Mouse (Mus musculus): ENCODE results near the gene Lhx9. TPM values are rescaled to one million over a fixed set of nuclear protein-coding genes. Genes with fewer than 3 reads are reported as not detected.

Lhx9 gene
- total and polyA plus RNA-seq, 3 experiments = 0.19 to 0.77 TPM; not detected in 1

GRCm38 (mm10) chr1:138850161-138850539 is 1.8 kb upstream of the Lhx9 start:
- H3K4me1 ChIP-seq (ENCODE audit: control insufficient read depth in 1 of 2, insufficient read depth in 2 of 2, low read length in 2 of 2) = 0 out of 4 replicates have a peak, but pooled peaks cover 0 to 1% of the 10 kb centered on the region in 2 experiments
- no peaks in the 10 kb centered on the region for H3K79me2 ChIP-seq (ENCODE audit: control insufficient read depth, insufficient read depth, low read length, poor library complexity)
- TF ChIP-seq ZKSCAN1 (IDR thresholded peaks at IDR 0.05; ENCODE audit: low read depth, low read length) (no peak), CHD1 (IDR thresholded peaks at IDR 0.05; ENCODE audit: low read depth, low read length) (no peak), POLR2AphosphoS2 (IDR thresholded peaks at IDR 0.05; ENCODE audit: low read length) (no peak), TBP (IDR thresholded peaks at IDR 0.05; ENCODE audit: low read depth, low read length) (peak; percentile 65)
- no peak for DNase-seq (ENCODE audit: low read depth, low spot score)
- H3K27ac ChIP-seq (ENCODE audit: control insufficient read depth, low read depth, low read length) = no peak overlapping the region
- H3K4me3 ChIP-seq (ENCODE audit: control insufficient read depth in 1 of 2, insufficient read depth in 1 of 2, low read depth in 2 of 2, low read length in 2 of 2) = no peak overlapping the region
- H3K9ac ChIP-seq (ENCODE audit: control insufficient read depth, low read depth, low read length, poor library complexity, severe bottlenecking) = no peak overlapping the region
- H3K36me3 ChIP-seq (ENCODE audit: control insufficient read depth in 1 of 2, insufficient read depth in 2 of 2, low read length in 2 of 2) = no peaks in the 10 kb centered on the region
- no peaks in the 10 kb centered on the region for H3K27me3 ChIP-seq (ENCODE audit: control insufficient read depth in 1 of 2, insufficient read depth in 2 of 2, low read length in 2 of 2)
- H3K9me3 ChIP-seq (replicated peaks; ENCODE audit: insufficient read depth, low read length) = no peaks in the 10 kb centered on the region

GRCm38 (mm10) chr1:138849531-138850160 is 1.3 kb upstream of the Lhx9 start:
- no peaks in the 10 kb centered on the region for H3K36me3 ChIP-seq (ENCODE audit: control insufficient read depth in 1 of 2, insufficient read depth in 2 of 2, low read length in 2 of 2)
- H3K4me1 ChIP-seq (ENCODE audit: control insufficient read depth in 1 of 2, insufficient read depth in 2 of 2, low read length in 2 of 2) = no peaks in the 10 kb centered on the region
- H3K9me3 ChIP-seq (replicated peaks; ENCODE audit: insufficient read depth, low read length) = no peaks in the 10 kb centered on the region
- no peak overlapping the region for H3K27ac ChIP-seq (ENCODE audit: control insufficient read depth, low read depth, low read length)
- TF ChIP-seq POLR2AphosphoS5 (IDR thresholded peaks at IDR 0.05; ENCODE audit: borderline replicate concordance, low read depth, low read length) (no peak), GATA1 (IDR thresholded peaks at IDR 0.05; ENCODE audit: low read depth, low read length) (no peak), MYB (IDR thresholded peaks at IDR 0.05; ENCODE audit: low read depth, low read length) (no peak), ZNF384 (IDR thresholded peaks at IDR 0.05; ENCODE audit: low read depth, low read length) (peak; percentile 71), CTCF (IDR thresholded peaks at IDR 0.05 in 2 of 3, conservative IDR thresholded peaks at IDR 0.05 in 1 of 3; ENCODE audit: control insufficient read depth in 1 of 3, insufficient read depth in 1 of 3, low read depth in 2 of 3, low read length in 3 of 3, poor library complexity in 1 of 3, severe bottlenecking in 1 of 3) (no peak)
- H3K79me2 ChIP-seq (ENCODE audit: control insufficient read depth, insufficient read depth, low read length, poor library complexity) = no peaks in the 10 kb centered on the region
- H3K9ac ChIP-seq (ENCODE audit: control insufficient read depth, low read depth, low read length, poor library complexity, severe bottlenecking) = no peak overlapping the region
- no peak for DNase-seq (ENCODE audit: low read depth, low spot score)
- H3K27me3 ChIP-seq (ENCODE audit: control insufficient read depth in 1 of 2, insufficient read depth in 2 of 2, low read length in 2 of 2) = no peaks in the 10 kb centered on the region
- H3K4me3 ChIP-seq (ENCODE audit: control insufficient read depth in 1 of 2, insufficient read depth in 1 of 2, low read depth in 2 of 2, low read length in 2 of 2) = no peak overlapping the region

DNA sequence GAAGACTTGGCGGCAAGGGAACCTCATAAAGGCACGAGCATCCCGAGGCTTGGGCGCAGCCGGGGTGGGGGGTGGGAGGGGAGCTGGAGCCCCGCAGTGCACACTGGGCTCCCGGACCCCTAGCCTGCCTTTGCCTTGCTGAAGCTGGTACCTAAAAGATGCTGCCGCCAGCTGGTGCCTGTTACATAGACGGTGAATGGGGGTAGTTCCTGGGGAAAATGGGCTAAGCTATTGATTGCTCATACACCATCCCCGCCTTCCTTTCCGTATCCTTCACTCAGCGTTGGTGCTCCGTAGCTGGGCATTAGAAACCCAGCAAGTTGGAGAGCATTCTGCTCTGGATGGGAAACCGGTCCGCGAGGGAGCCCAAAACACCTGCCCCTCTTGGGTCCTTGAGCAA is 351 bp downstream of the Lhx9 start:
- Histone ChIP-seq H3K9ac (ENCODE audit: control insufficient read depth, low read depth, low read length, poor library complexity, severe bottlenecking) (no peak overlapping the region), H3K27me3 (ENCODE audit: control insufficient read depth in 1 of 2, insufficient read depth in 2 of 2, low read length in 2 of 2) (no peaks in the 10 kb centered on the region), H3K9me3 (replicated peaks; ENCODE audit: insufficient read depth, low read length) (no peaks in the 10 kb centered on the region), H3K4me3 (ENCODE audit: control insufficient read depth in 1 of 2, insufficient read depth in 1 of 2, low read depth in 2 of 2, low read length in 2 of 2) (no peak overlapping the region), H3K27ac (ENCODE audit: control insufficient read depth, low read depth, low read length) (no peak overlapping the region), H3K36me3 (ENCODE audit: control insufficient read depth in 1 of 2, insufficient read depth in 2 of 2, low read length in 2 of 2) (peaks cover 0 to 2% of the 10 kb centered on the region in 2 experiments; a peak in 1 of 4 replicates), H3K4me1 (ENCODE audit: control insufficient read depth in 1 of 2, insufficient read depth in 2 of 2, low read length in 2 of 2) (no peaks in the 10 kb centered on the region), H3K79me2 (ENCODE audit: control insufficient read depth, insufficient read depth, low read length, poor library complexity) (no peaks in the 10 kb centered on the region; the same call in 1 of the 2 replicates)
- TF ChIP-seq MAX (IDR thresholded peaks at IDR 0.05; ENCODE audit: low read length) = no peak
- no peak for TF ChIP-seq GABPA (IDR thresholded peaks at IDR 0.05; ENCODE audit: low read depth, low read length)
- no peak for TF ChIP-seq ZKSCAN1 (IDR thresholded peaks at IDR 0.05; ENCODE audit: low read depth, low read length)
- no peak for TF ChIP-seq RAD21 (IDR thresholded peaks at IDR 0.05; ENCODE audit: low read depth, low read length)
- no peak for TF ChIP-seq TAL1 (IDR thresholded peaks at IDR 0.05; ENCODE audit: low read length)
- TF ChIP-seq SMC3 (IDR thresholded peaks at IDR 0.05; ENCODE audit: low read depth, low read length) = no peak
- DNase-seq (ENCODE audit: low read depth, low spot score) = no peak
